Mouse (Mus musculus): Measurements from ENCODE around the gene Kif2c. TPM values are rescaled to one million over a fixed set of nuclear protein-coding genes. Genes with fewer than 3 reads are reported as not detected.
"Not testable (repeated sequence)": the region's sequence is repeated elsewhere in the genome, so short reads cannot be mapped to it uniquely, and the experiment has no call there.

Kif2c gene
- total RNA-seq, 2 experiments from 2014 or later: 1.6 to 1.8 TPM

DNA sequence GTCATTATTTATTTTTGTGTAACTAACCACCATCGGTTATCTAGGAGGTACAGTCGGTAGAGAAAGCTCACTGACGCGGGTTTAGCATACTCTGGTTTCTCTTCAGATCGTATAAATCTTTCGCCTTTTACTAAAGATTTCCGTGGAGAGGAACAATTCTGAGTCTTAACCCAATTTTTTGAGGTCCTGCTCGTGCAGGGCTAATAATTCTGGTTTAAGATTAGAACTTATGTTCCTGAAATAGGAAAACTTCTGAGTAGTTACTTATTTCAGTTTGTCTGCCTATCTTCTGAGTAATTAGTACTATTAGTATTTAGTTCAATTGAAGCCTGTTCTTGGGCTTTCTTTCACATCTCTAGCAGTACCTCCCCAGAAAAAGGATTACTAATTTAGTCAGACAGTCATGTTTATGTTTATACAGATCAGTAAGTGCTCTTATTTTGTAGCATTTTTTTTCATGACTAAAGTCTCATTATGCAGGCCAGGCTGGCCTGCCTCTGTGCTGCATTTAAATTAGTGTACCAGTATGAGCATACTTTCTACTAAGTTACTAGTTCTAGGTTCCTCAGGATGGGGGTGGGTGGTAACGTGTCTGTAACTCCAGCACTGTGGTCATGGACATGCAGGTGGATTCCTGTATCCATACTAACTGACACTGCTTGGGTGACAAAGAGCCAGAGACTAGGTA is 7.6 kb upstream of the Kif2c start:
- intact Hi-C loops (cut with DNase I; ENCODE audit: low total_unique reads): no loop called here
- DNase-seq: no peak

DNA sequence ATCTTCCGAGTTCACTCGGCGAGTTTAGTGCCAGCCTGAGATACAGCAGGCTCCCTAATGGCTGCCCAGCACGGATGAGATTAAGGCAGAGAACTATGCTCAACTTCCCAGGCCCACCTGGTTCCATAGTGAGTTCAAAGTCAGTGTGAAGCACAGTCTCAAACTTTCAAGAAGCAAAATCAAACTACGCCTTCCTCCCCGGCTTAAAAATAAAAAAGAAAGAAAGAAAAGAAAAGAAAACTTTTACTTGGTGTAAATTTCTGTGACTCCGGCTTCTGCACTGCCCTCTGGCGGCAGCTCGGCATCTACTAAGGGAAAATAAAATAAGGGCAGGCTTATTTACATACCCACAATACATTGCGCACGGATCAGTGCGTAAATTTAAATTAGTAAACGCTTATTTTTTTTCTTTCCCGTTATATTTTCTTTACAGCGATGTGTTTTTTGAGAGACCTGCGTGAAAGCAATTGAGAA is 7.0 kb upstream of the Kif2c start:
- intact Hi-C loops (cut with DNase I; ENCODE audit: low total_unique reads): no loop called here
- peak; percentile 84 for DNase-seq

DNA sequence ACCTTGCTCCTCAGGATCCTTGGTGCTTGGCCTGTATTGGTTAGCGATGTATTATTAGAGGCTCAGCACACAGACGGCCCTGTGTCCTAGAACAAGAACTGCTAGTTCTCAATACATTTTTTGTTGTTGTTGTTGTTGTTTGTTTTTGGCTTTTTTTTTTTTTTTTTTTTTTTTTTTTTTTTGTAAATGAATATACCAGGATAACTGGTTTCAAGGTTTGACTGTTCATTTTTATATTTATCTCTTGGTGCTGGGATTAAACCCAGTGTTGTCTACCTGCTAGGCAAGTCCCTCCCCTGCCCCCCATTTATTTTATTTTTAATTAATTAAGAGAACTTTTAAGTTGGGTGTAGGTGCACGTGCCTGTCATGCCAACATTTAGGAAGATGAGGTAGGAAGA is 6.5 kb upstream of the Kif2c start:
- intact Hi-C loops (cut with DNase I; ENCODE audit: low total_unique reads): no loop called here
- DNase-seq: no peak

DNA sequence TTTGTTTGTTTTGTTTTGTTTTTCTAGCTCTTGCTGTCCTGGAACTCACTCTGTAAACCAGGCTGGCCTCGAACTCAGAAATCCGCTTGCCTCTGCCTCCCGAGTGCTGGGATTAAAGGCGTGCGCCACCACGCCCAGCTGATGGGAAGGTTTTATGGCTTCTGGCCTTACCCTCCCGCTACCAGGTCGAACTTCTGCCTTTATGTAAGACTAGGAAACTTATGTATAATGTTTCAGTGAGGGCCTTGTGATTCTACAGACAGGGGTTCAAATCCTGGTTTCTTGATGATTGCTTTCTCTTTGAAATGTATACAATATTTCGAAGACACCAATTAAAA is 289 bp upstream of the Kif2c start:
- intact Hi-C loops (cut with DNase I; ENCODE audit: low total_unique reads); DNase-seq: not testable (repeated sequence)

DNA sequence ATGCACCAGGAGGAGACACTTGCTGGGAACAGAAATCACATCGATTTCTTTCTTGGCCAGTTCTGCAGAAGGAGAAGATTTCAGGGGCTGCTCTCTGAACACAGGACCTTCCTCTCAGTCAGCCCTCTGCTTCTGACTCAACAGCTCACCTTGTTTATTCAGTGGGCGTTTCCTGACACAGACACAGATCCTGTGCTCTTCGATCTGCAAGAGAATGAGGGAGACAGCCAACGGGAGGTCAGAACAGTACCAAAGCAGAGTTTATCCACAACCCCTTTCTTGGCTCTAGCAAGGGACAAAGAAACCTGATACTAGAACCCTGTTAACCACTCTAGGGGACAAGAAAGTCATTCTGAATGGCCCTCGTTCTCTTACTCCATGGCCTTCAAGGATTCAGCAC is 12.5 kb downstream of the Kif2c start:
- intact Hi-C loops (cut with DNase I; ENCODE audit: low total_unique reads): no loop called here
- no peak for DNase-seq

DNA sequence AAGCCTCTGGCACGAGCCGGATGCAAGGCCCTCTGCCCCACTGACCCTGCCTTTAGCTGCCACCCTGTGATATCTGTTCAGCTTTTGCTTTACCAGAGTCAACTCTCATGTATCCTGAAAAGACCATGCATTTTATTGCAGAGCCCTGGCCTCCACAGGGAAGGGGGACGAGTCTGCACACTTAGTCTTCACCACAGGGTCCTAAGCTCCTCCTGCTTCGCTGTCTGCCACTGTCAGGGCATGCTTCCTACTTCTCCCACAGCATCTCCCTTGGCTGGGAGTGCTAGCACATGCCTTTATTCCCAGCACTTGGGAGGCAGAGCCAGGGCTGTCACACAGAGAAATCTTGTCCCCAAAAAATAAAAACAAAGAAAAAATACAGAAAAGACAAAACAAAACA is 21.3 kb downstream of the Kif2c start:
- DNase-seq: no peak
- intact Hi-C loops (cut with DNase I; ENCODE audit: low total_unique reads): no loop called here

DNA sequence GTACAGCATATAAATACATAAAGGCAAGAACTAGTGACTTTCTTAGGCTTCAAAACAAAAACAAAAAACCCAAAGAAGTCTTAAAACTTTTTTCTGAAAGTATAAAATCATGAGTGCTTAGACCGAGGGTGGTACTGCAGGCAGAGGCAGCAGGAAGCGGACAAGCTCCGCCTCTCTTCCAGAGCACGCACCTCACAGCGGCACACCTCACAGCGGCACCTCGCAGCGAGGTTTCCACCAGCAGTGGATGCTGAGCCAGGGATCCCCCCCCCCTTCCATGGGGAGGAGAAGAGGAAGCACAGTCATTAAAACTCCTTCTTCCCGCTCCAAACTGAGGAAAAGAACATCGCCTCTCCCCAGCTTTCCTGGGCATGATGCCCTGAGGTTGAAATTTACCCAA is 22.8 kb downstream of the Kif2c start:
- intact Hi-C loops (cut with DNase I; ENCODE audit: low total_unique reads): no loop called here
- no peak for DNase-seq

DNA sequence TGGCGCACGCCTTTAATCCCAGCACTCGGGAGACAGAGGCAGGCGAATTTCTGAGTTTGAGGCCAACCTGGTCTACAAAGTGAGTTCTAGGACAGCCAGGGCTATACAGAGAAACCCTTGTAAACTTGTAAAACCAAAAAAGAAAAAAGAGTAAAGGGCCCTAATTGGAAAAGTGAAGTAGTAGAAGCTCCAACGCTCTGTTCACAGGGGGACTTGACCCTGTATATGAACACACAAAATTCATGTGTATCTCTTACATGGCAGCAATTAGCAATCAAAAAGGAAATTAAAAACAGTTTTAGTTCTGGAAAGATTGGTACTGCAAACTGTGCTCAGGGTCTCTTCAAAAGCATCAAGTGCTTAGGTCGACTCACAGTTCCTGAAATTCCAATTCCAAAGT is 26.1 kb downstream of the Kif2c start:
- intact Hi-C loops (cut with DNase I; ENCODE audit: low total_unique reads): no loop called here
- no peak for DNase-seq

DNA sequence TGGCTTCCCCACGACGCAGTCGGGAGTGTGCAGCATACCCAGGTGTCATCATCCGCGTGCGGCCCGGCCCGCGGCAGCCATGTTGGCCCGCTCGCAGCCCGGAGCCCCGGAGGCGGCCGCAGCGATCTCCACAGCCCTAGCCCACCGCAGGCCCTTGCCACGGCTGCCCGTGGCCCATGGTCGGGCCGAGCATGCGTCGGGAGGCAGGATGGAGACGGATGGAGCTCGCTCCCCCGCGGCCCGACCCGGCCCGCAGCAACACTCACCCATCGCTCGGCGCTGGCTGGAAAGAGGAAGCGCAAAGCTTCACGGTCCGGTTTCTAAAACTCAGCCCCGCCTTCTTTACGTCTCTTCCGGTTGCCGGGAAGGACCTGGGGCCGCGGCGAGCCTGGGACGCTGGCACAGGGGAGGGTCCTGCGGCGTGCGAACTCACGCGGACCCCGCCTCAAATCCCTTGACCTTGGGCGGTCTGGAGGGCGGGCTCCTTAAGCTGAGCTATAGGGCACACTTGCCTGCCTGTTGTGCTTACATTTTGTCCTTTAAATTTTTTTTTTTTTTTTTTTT is 26.6 kb downstream of the Kif2c start, which contains the start of gene Rps8:
Gene Rps8 (minus strand): TSS at position 452 of the 564 bp plus-strand sequence.
- intact Hi-C loops (cut with DNase I; ENCODE audit: low total_unique reads): no loop called here
- peak; percentile 85 for DNase-seq

DNA sequence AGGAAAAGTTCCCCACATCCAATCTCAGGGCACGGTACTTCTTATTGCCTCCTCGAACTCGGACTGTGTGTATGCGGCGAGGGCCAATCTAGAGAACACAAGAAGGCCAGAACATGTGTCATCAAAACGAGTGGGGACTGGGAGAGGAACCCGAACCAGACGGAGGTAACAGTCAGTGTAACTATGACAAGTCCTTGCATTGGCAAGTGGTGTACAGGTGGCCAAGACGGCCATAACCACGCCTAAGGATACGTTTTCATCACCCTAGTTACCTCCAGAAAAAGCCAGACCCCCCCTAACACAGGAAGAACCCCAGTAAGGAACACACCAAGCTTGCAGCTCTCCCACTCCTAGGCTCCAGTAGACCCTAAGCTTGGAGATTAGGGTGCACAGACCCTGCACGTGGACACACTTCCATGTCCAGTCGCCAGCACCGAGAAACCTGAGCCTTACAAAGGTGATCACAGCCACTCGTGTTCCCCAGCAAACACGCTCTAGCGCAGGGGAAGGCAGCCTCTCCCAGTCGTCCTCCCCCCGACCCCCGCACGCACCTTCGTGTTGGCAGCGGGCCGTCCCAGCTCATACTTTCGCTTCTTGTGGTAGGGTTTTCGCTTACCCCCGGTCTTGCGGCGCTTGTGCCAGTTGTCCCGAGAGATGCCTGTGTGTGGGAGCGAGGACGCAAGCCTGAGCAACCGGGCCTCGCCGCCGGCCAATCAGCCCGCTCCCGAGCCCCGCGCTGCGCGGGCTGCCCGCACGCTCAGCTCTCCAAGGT is 27.2 kb downstream of the Kif2c start:
- DNase-seq: peak; percentile 28
- intact Hi-C loops (cut with DNase I; ENCODE audit: low total_unique reads): no loop called here

DNA sequence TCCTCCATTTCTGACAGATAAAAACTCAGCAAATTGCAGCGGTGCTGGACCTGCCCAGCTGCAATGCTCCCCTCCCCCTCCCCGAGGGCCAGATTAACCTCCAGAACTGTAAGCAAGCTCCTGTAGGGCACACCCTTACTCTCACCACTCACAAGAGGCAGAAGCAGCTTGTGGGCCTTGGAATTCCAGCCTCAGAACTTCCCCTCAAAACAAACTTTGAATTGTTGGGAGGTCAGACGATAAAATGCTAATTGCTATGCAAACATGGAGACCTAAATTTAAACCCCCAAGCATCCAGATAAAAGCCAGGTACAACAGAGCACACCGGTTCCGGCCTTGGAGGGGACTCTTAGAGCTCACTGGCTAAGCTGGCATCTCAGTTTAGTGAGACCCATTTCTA is 29.7 kb downstream of the Kif2c start:
- intact Hi-C loops (cut with DNase I; ENCODE audit: low total_unique reads): no loop called here
- DNase-seq: no peak

DNA sequence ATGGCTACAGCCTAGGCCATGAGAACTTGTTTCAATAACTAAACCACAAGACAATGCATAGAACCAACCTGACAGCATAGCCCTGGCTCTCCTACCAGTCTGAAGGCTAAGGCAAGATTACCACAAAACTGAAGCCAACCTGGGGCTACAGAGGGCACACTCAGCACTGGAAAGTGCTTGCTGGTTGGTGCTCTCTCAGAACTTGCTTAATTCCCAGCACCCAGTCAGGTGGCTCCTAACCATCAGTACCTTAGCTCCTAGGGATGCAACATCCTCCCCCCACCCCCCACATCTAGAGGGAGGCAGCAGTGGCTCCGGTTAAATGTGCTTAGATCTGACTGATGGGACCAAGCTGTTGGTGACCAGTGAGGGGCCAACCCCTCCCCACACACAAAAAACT is 31.0 kb downstream of the Kif2c start:
- no peak for DNase-seq
- intact Hi-C loops (cut with DNase I; ENCODE audit: low total_unique reads): no loop called here

DNA sequence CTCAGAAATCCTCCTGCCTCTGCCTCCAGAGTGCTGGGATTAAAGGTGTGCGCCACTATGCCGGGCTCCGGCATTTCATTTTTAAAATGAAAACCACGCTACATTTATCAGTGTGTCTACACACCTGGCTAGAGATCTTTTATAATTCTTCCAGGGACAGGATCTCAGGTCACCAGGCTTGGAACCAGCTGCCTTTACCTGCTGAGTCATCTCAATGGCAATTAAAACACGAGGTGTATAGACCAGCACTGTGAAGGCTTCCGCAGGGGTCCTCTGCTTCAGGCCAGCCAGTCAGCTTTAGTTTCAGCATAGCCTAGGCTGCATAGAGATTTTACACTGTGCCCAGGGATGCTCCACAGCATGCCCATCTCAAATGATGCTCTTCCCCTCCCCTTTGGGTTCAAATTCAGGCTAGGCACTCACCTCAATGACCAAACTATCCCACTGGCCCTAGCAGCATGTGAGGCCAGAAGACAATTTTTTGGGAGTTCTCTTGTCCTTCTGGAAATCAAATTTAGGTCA is 32.2 kb downstream of the Kif2c start:
- DNase-seq: no peak
- intact Hi-C loops (cut with DNase I; ENCODE audit: low total_unique reads): no loop called here

DNA sequence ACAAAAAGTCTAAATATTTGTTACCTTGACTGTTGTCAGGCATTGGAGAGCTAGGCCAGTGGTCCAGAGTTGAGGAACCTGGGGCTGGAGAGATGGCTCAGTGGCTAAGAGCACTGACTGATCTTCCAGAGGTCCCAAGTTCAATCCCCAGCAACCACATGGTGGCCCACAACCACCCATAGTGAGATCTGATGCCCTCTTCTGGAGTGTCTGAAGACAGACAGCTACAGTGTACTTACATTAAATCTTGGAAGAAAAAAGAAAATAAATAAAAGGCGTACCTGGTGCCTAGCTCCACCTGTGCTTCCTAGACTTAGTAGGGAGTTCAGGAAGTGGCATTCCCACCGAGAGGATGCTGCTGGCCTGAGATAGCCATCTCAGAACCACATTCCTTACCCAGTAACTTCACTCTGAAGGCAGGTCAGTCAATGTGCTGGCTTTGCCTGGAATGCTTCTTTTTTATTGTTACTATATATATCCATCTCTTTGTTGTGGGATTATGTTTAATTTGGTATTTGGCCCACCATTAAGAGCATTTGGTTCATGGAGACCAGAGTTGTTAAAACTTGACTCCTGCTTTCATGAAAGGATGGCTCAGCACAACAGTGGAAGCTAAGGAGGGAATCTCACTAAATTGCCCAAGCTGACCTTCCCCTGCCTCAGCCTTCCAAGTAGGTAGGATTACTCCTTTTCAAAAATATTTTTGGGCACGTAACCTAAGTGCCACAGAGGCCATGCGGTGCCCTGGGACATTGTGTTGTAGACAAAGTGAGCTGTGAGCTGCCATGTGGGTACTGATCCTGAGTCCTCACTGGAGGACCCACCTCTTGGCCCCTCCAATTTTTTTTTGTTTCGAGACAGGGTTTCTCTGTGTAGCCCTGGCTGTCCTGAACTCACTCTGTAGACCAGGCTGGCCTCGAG is 32.9 kb downstream of the Kif2c start:
- intact Hi-C loops (cut with DNase I; ENCODE audit: low total_unique reads): no loop called here
- DNase-seq: no peak

DNA sequence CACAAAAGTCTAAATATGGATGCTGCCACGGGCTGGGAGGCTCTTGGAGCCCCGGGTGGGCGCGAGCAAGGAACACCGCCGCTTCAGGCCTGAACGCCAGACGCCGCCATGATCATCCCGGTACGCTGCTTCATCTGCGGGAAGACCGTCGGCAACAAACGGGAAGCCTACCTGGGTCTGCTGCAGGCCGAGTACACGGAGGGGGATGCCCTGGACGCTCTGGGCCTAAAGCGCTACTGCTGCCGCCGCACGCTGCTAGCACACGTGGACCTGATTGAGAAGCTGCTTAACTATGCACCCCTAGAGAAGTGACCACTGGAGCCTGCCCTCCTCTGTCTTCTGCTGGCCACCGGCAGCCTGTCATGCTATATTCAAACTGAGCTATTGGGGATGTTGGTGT is 33.6 kb downstream of the Kif2c start:
- intact Hi-C loops (cut with DNase I; ENCODE audit: low total_unique reads): no loop called here
- no peak for DNase-seq

DNA sequence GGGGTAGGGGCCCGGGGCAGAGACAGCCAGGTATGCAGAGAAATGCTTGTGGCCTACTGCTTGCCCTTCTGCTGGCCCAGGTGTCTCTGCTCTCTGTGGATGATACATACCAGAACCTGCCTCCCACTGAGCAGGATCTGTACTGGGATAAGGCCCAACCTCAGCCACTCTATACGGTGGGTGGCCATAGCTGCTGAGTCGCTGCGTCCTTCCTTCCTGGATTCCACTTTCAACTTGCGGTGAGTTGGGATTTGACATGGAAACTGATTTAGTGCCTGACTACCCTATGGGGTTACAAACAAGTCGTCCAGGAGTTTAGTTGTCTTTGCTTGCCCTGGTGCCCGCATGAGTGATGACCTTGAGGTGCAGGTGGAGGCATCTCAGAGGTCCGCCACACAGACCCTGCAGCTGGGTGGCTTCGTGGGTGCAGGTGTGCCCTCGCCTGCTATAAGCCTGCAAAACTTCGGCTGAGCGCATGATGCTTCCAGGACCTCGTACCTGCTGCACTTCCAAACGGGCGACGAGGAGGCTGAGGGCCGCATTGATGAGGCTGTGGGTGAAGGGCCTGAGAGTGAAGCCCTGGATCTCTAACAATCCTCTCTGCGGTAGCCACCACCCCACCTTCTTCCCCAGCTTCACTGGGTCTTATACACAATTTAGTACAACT is 34.3 kb downstream of the Kif2c start:
- no peak for DNase-seq
- intact Hi-C loops (cut with DNase I; ENCODE audit: low total_unique reads): no loop called here

DNA sequence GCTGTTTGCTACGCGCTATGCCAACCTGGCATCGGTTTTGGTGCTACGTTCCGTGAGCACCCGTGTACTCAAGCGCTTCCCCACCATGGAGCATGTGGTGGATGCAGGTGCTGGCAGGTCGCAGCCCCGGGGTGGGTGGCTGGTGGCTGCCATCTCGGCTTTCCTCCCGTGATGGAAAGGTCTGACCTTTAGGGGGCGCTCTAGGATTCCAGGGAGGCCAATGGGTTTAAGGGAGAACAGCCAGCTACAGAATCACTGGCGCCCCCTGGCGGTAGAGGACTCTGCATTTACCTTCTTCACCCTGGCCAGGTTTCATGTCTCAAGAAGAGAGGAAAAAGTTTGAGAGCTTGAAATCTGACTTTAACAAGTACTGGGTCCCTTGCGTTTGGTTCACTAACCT is 36.3 kb downstream of the Kif2c start:
- DNase-seq: peak; percentile 87
- intact Hi-C loops (cut with DNase I; ENCODE audit: low total_unique reads): no loop called here

DNA sequence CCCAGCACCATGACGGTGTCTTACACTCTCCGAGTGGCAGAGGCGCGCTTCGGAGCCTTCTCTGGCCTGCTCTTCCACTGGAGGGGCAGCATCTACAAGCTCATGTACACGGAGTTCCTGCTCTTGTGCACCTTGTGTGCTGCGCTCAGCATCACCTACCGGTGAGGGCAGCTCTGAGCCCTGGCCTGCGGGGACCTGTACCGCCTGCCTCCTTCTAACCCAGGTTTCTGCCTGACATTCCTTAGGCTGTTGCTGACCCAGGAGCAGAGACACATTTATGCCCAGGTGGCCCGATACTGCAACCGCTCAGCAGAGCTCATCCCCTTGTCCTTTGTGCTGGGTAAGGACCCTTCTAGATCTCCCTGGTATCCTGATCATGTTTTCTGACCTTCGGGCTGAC is 37.2 kb downstream of the Kif2c start:
- intact Hi-C loops (cut with DNase I; ENCODE audit: low total_unique reads): no loop called here
- DNase-seq: no peak

DNA sequence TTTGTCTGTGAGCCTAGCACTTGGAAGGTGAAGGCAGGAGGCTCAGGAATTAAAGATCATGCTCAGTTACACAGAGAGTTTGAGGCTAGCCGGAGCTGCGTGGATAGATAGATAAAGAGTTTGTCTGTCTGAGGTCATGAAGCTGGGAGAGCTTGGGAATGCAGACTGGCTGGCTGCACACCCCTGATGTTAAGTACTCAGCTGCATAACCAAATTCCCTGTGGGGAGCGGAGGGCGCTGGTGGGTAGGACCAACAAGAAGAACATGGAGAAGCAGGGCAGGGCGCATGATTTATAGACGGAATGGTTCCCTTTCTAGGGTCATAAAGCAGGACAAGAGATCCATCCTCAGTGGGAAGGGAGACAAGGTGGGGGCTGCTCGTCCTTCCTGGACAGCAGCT is 39.4 kb downstream of the Kif2c start:
- DNase-seq: no peak
- intact Hi-C loops (cut with DNase I; ENCODE audit: low total_unique reads): loop anchor here (5.0 kb wide), 1 partner anchor 146 kb away; the partner anchor contains the start of gene Hectd3
